Mouse (Mus musculus) liver, adult 2 months (tissue): ENCODE measurements around the gene Rnf141.

Source experiments
- CTCF ChIP-seq: fragments of 200-500 bp; IDR thresholded peaks from 2 replicates; pipeline ENCODE4 v1.5.1; 2011; ENCODE audit warnings: low read depth, low read length, control low read depth
- POLR2A ChIP-seq: fragments of 200-500 bp; IDR thresholded peaks from 2 replicates; pipeline ENCODE4 v1.6.1; 2011; ENCODE audit warnings: low read length, control low read depth; ENCODE audit not compliant: insufficient read depth; ENCODE audit errors: extremely low read depth

GRCm38 (mm10) chr7:110818206-110818605, 26.1 kb downstream of the Rnf141 start:
- TF ChIP-seq POLR2A = no peak
- TF ChIP-seq CTCF = no peak
